Mouse (Mus musculus) heart, embryonic 16.5 days (tissue): ENCODE measurements at regions not wholly inside any gene's neighbourhood (a gene's known extent, or its start where the extent isn't known, plus 50 kb on each side); places are given as distances from the start of the nearest gene placed in this dataset.

Source experiments
- ATAC-seq: fragments of 200-750 bp; cut with Nextera tagmentation; replicated peaks from 2 replicates; pipeline ENCODE4 v1.8.0; 2017; ENCODE audit warnings: moderate number of reproducible peaks; ENCODE audit not compliant: insufficient read depth, low FRiP score; ENCODE audit errors: extremely low read depth
- H3K27ac ChIP-seq: fragments of 300-500 bp; sonication (generic); 2 replicates; pipeline ENCODE4 v1.5.1; 2014; ENCODE audit warnings: mild to moderate bottlenecking, low read length, control low read depth, moderate library complexity
- H3K27me3 ChIP-seq: fragments of 300-500 bp; sonication (generic); 2 replicates; pipeline ENCODE4 v1.6.1; 2014; ENCODE audit warnings: low read length, mixed read lengths; ENCODE audit not compliant: control insufficient read depth, insufficient read depth
- H3K36me3 ChIP-seq: fragments of 300-500 bp; sonication (generic); 2 replicates; pipeline ENCODE4 v1.6.1; 2014; ENCODE audit not compliant: control insufficient read depth, insufficient read depth
- H3K4me1 ChIP-seq: fragments of 300-500 bp; sonication (generic); 2 replicates; pipeline ENCODE4 v1.6.1; 2014; ENCODE audit warnings: low read length, mixed read lengths; ENCODE audit not compliant: control insufficient read depth, insufficient read depth
- H3K4me2 ChIP-seq: fragments of 300-500 bp; sonication (generic); 2 replicates; pipeline ENCODE4 v1.6.1; 2014; ENCODE audit warnings: low read depth, mild to moderate bottlenecking, control low read depth, low read length
- H3K4me3 ChIP-seq: fragments of 300-500 bp; sonication (generic); 2 replicates; pipeline ENCODE4 v1.5.1; 2014; ENCODE audit warnings: mild to moderate bottlenecking, control low read depth, low read length
- H3K9ac ChIP-seq: fragments of 300-500 bp; sonication (generic); 2 replicates; pipeline ENCODE4 v1.6.1; 2014; ENCODE audit warnings: low read length, control low read depth
- H3K9me3 ChIP-seq: fragments of 300-500 bp; sonication (generic); replicated peaks from 2 replicates; pipeline ENCODE4 v1.6.1; 2016; ENCODE audit warnings: low read length; ENCODE audit not compliant: control insufficient read depth
- WGBS: fragments of 180-500 bp; shearing (Covaris S2); extraction: QIAGEN DNeasy Blood & Tissue Kit; methylation state at CpG from one replicate; pipeline ENCODE4 v1.1.7; 2014; 5-methylcytosine and 5-hydroxymethylcytosine counted together

GRCm38 (mm10) chr17:79505565-79505964, 106.1 kb upstream of the Rmdn2 start:
- 93% methylated on average over 1 of the region's 1 CpGs for WGBS
- Histone ChIP-seq H3K4me2 (no peak overlapping the region), H3K4me3 (no peak overlapping the region), H3K9ac (no peak overlapping the region), H3K27ac (no peak overlapping the region), H3K36me3 (no peaks in the 10 kb centered on the region), H3K9me3 (no peaks in the 10 kb centered on the region), H3K27me3 (no peaks in the 10 kb centered on the region), H3K4me1 (peaks cover 13% of the 10 kb centered on the region)
- ATAC-seq, result no peak

DNA sequence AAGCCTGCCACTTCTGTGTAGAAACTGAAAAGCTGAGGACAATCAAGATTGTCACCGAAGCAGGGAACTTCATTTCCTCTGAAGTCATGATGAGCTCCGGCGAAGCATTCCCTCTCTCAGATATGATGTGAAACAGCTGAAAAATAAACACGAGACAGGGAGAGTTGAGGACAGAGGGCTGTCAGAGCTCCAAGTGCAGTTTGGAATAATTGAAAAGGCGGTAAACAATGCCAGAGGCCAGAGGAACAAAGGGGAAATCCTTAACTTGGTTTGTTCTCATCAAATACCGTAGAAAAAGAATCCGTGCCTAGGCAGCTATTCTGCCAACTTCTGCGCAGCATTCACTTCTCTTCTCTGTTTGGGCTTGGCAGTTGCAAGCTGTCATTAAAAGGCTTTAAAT, 102.4 kb upstream of the Rmdn2 start:
- H3K36me3 ChIP-seq, result no peaks in the 10 kb centered on the region
- no peak overlapping the region for H3K4me2 ChIP-seq
- H3K4me1 ChIP-seq, result peaks cover 15% of the 10 kb centered on the region
- H3K27ac ChIP-seq, result peak overlapping the region; percentile 28; the same call in 1 of the 2 replicates
- H3K4me3 ChIP-seq, result no peak overlapping the region
- H3K9me3 ChIP-seq, result no peaks in the 10 kb centered on the region
- H3K9ac ChIP-seq, result no peak overlapping the region
- H3K27me3 ChIP-seq, result no peaks in the 10 kb centered on the region
- 52% methylated on average over 8 of the region's 8 CpGs for WGBS
- no peak for ATAC-seq

GRCm38 (mm10) chr17:79509957-79510710, 101.5 kb upstream of the Rmdn2 start:
- H3K27ac ChIP-seq, result peak overlapping the region; percentile 54
- H3K4me1 ChIP-seq, result peaks cover 15% of the 10 kb centered on the region
- no peaks in the 10 kb centered on the region for H3K36me3 ChIP-seq
- no peak overlapping the region for H3K9ac ChIP-seq
- peak; percentile 63 for ATAC-seq
- no peaks in the 10 kb centered on the region for H3K9me3 ChIP-seq
- no peaks in the 10 kb centered on the region for H3K27me3 ChIP-seq
- peak overlapping the region; percentile 23; the same call in 1 of the 2 replicates for H3K4me2 ChIP-seq
- no peak overlapping the region for H3K4me3 ChIP-seq
- 34% methylated on average over 11 of the region's 11 CpGs for WGBS

- H3K4me2 ChIP-seq, result no peak overlapping the region
- no peak overlapping the region for H3K27ac ChIP-seq
- 86% methylated on average over 9 of the region's 9 CpGs for WGBS
- H3K36me3 ChIP-seq, result no peaks in the 10 kb centered on the region
- no peak for ATAC-seq
- H3K4me3 ChIP-seq, result no peak overlapping the region
- H3K9ac ChIP-seq, result no peak overlapping the region
- H3K27me3 ChIP-seq, result no peaks in the 10 kb centered on the region
- no peaks in the 10 kb centered on the region for H3K9me3 ChIP-seq
- H3K4me1 ChIP-seq, result peaks cover 15% of the 10 kb centered on the region
These were observed 100.4 kb upstream of the Rmdn2 start for GRCm38 (mm10) chr17:79511218-79511617.

- Histone ChIP-seq H3K36me3 (no peaks in the 10 kb centered on the region), H3K9ac (no peak overlapping the region), H3K4me3 (no peak overlapping the region), H3K4me1 (peaks cover 12% of the 10 kb centered on the region), H3K9me3 (no peaks in the 10 kb centered on the region), H3K27ac (no peak overlapping the region), H3K27me3 (no peaks in the 10 kb centered on the region), H3K4me2 (no peak overlapping the region)
- ATAC-seq, result no peak
- WGBS, result 75% methylated on average over 7 of the region's 7 CpGs
These were observed 97.6 kb upstream of the Rmdn2 start for GRCm38 (mm10) chr17:79514076-79514475.

GRCm38 (mm10) chr17:79518185-79518584, 93.5 kb upstream of the Rmdn2 start:
- no peak for ATAC-seq
- Histone ChIP-seq H3K36me3 (no peaks in the 10 kb centered on the region), H3K27me3 (no peaks in the 10 kb centered on the region), H3K27ac (no peak overlapping the region), H3K9me3 (no peaks in the 10 kb centered on the region), H3K9ac (no peak overlapping the region), H3K4me2 (no peak overlapping the region), H3K4me1 (peaks cover 2% of the 10 kb centered on the region; the same call in 1 of the 2 replicates), H3K4me3 (no peak overlapping the region)
- 59% methylated on average over 3 of the region's 3 CpGs for WGBS

GRCm38 (mm10) chr17:79518696-79519095, 93.0 kb upstream of the Rmdn2 start:
- Histone ChIP-seq H3K9ac (no peak overlapping the region), H3K4me1 (no peaks in the 10 kb centered on the region; the same call in 1 of the 2 replicates), H3K27me3 (no peaks in the 10 kb centered on the region), H3K36me3 (no peaks in the 10 kb centered on the region), H3K4me2 (no peak overlapping the region), H3K27ac (no peak overlapping the region), H3K4me3 (no peak overlapping the region), H3K9me3 (no peaks in the 10 kb centered on the region)
- no peak for ATAC-seq
- WGBS, result 62% methylated on average over 5 of the region's 5 CpGs

GRCm38 (mm10) chr17:79519356-79519755, 92.3 kb upstream of the Rmdn2 start:
- Histone ChIP-seq H3K4me3 (no peak overlapping the region), H3K36me3 (no peaks in the 10 kb centered on the region), H3K4me2 (no peak overlapping the region), H3K27ac (no peak overlapping the region), H3K9me3 (no peaks in the 10 kb centered on the region), H3K4me1 (no peaks in the 10 kb centered on the region), H3K9ac (no peak overlapping the region), H3K27me3 (no peaks in the 10 kb centered on the region)
- ATAC-seq, result no peak
- WGBS, result 65% methylated on average over 4 of the region's 4 CpGs

DNA sequence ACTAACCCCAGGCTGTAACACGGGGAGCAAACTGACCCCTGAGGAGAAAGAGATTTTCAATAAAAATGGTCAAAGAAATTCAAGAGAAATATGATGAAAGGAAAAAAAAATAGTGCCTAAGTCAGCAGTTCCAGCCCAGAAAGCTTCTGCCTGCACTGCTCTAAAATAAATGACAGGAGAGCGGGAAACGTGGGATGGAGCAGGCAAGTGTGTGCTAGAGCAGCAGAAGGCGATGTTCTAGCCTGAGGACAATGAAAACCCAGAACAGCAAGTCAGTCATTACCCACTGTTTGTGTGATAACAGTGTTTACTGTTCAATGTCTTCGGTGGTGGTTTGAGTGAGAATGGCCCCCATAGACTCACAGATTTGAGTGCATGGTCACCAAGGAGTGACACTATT, 91.4 kb upstream of the Rmdn2 start:
- H3K4me3 ChIP-seq, result no peak overlapping the region
- H3K4me2 ChIP-seq, result no peak overlapping the region
- WGBS, result 83% methylated on average over 5 of the region's 5 CpGs
- no peak overlapping the region for H3K27ac ChIP-seq
- no peaks in the 10 kb centered on the region for H3K27me3 ChIP-seq
- no peak for ATAC-seq
- no peaks in the 10 kb centered on the region for H3K4me1 ChIP-seq
- no peaks in the 10 kb centered on the region for H3K9me3 ChIP-seq
- no peak overlapping the region for H3K9ac ChIP-seq
- H3K36me3 ChIP-seq, result no peaks in the 10 kb centered on the region
